Mouse (Mus musculus) bone marrow, adult 2 months (tissue): Measurements from ENCODE around the gene Gm13272. TPM values are rescaled to one million over a fixed set of nuclear protein-coding genes. Genes with fewer than 3 reads are reported as not detected.
"Not testable (repeated sequence)": the region's sequence is repeated elsewhere in the genome, so short reads cannot be mapped to it uniquely, and the experiment has no call there.

Source experiments
- H3K27ac ChIP-seq: fragments of 200-500 bp; 2 replicates; pipeline ENCODE4 v1.5.1; 2012; ENCODE audit warnings: low read depth, mild to moderate bottlenecking, control low read depth, inconsistent platforms, low read length; ENCODE audit not compliant: control insufficient read depth, poor library complexity, insufficient read depth
- H3K4me1 ChIP-seq: fragments of 200-500 bp; 2 replicates; pipeline ENCODE4 v1.6.1; 2011; ENCODE audit warnings: low read length; ENCODE audit not compliant: control insufficient read depth, insufficient read depth
- H3K4me3 ChIP-seq: fragments of 200-500 bp; replicated peaks from 2 replicates; pipeline ENCODE3; 2011; ENCODE audit warnings: mild to moderate bottlenecking, low read depth, low read length, control low read depth; ENCODE audit not compliant: control insufficient read depth
- CTCF ChIP-seq: fragments of 200-500 bp; IDR thresholded peaks from 2 replicates; pipeline ENCODE4 v1.5.1; 2011; ENCODE audit warnings: low read length, control low read depth; ENCODE audit not compliant: control insufficient read depth, insufficient read depth
- POLR2A ChIP-seq: fragments of 200-500 bp; IDR thresholded peaks from 2 replicates; pipeline ENCODE4 v1.6.1; 2011; ENCODE audit warnings: low read depth, mild to moderate bottlenecking, control low read depth, low read length, borderline replicate concordance; ENCODE audit not compliant: control insufficient read depth
- WGBS: fragments of 180-500 bp; shearing (Covaris S2); methylation state at CpG from one replicate; pipeline ENCODE4 v1.1.7; 2018; 5-methylcytosine and 5-hydroxymethylcytosine counted together
- polyA plus RNA-seq: library from polyadenylated mRNA; stranded (reverse); fragments of >200 nt; gene quantifications from 2 replicates; pipeline ENCODE4 v1.2.4, GENCODE M21; 2011; ENCODE audit warnings: low replicate concordance; ENCODE audit not compliant: missing spikeins, insufficient read depth, insufficient read length

Gm13272 gene
- polyA plus RNA-seq, 1 experiment, result not detected

GRCm38 (mm10) chr4:88822995-88823394, 43.3 kb downstream of the Gm13272 start:
- 28% methylated on average over 4 of the region's 4 CpGs for WGBS
- no peak overlapping the region for H3K27ac ChIP-seq
- no peaks in the 10 kb centered on the region for H3K4me1 ChIP-seq
- H3K4me3 ChIP-seq, result no peak overlapping the region
- no peak for TF ChIP-seq CTCF
- TF ChIP-seq POLR2A, result no peak

DNA sequence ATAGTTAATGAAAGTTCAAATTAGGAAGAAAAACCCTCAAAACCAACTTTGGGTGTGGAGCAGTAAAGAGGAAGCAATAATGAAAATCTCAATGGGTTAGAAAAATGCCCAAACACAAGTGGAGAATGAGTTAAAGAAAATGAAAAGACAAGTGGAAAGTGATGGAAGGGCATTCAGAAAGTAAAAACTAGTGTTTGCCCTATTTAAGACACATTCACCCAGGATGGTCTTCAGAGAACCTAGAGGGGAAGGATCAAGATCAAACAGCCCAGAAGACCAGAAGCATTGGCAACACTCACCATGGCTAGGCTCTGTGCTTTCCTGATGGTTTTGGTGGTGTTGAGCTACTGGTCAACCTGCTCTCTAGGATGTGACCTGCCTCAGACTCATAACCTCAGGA, 47.5 kb downstream of the Gm13272 start, which contains the start of gene Ifna6:
Gene Ifna6 (plus strand): TSS at position 301 of the 400 bp plus-strand sequence.
- H3K27ac ChIP-seq, H3K4me1 ChIP-seq, H3K4me3 ChIP-seq: not testable (repeated sequence)

Other genes starting within 250 kb of the Gm13272 start
- not detected in 2 replicates for gene Ifna15, start 221.6 kb upstream of the Gm13272 start, polyA plus RNA-seq
- not detected in 2 replicates for gene Ifna14, start 208.1 kb upstream of the Gm13272 start, polyA plus RNA-seq
- not detected in 2 replicates for gene Ifna9, start 187.5 kb upstream of the Gm13272 start, polyA plus RNA-seq
- not detected in 2 replicates for gene Ifna12, start 176.5 kb upstream of the Gm13272 start, polyA plus RNA-seq
- gene C87499, start 145.4 kb upstream of the Gm13272 start, polyA plus RNA-seq, result not detected in 2 replicates
- 1.9 TPM in 1 of 2 replicates, not detected in the other for gene Ifna13, start 135.4 kb upstream of the Gm13272 start, polyA plus RNA-seq
- gene Ifna16, start 102.9 kb upstream of the Gm13272 start, polyA plus RNA-seq, result not detected in 2 replicates
- not detected in 2 replicates for gene Ifna2, start 95.9 kb upstream of the Gm13272 start, polyA plus RNA-seq
- not detected in 2 replicates for gene Ifnab, start 88.5 kb upstream of the Gm13272 start, polyA plus RNA-seq
- not detected in 2 replicates for gene Gm26566, start 58.0 kb upstream of the Gm13272 start, polyA plus RNA-seq
- 10.8 and 18.3 TPM in 2 replicates for gene Klhl9, start 57.4 kb upstream of the Gm13272 start, polyA plus RNA-seq
- gene Gm13271, start 25.0 kb upstream of the Gm13272 start, polyA plus RNA-seq, result not detected in 2 replicates
- gene Gm13283, start 19.7 kb upstream of the Gm13272 start, polyA plus RNA-seq, result not detected in 2 replicates
- not detected in 2 replicates for gene Gm13290, start 6.0 kb upstream of the Gm13272 start, polyA plus RNA-seq
- not detected in 2 replicates for gene Gm13289, start 2.9 kb upstream of the Gm13272 start, polyA plus RNA-seq
- gene Ifnz, start 2.3 kb downstream of the Gm13272 start, polyA plus RNA-seq, result not detected in 2 replicates
- gene Gm13276, start 5.9 kb downstream of the Gm13272 start, polyA plus RNA-seq, result not detected in 2 replicates
- gene Gm13277, start 8.8 kb downstream of the Gm13272 start, polyA plus RNA-seq, result not detected in 2 replicates
- not detected in 2 replicates for gene Gm13278, start 11.7 kb downstream of the Gm13272 start, polyA plus RNA-seq
- not detected in 2 replicates for gene Gm13275, start 14.6 kb downstream of the Gm13272 start, polyA plus RNA-seq
- not detected in 2 replicates for gene Gm13279, start 17.5 kb downstream of the Gm13272 start, polyA plus RNA-seq
- gene Gm13285, start 19.8 kb downstream of the Gm13272 start, polyA plus RNA-seq, result not detected in 2 replicates
- gene Gm13287, start 23.4 kb downstream of the Gm13272 start, polyA plus RNA-seq, result not detected in 2 replicates
- gene Gm13288, start 25.7 kb downstream of the Gm13272 start, polyA plus RNA-seq, result not detected in 2 replicates
- gene Ifna7, start 36.4 kb downstream of the Gm13272 start, polyA plus RNA-seq, result not detected in 2 replicates
- not detected in 2 replicates for gene Ifna11, start 40.1 kb downstream of the Gm13272 start, polyA plus RNA-seq
- gene Ifna6, start 47.6 kb downstream of the Gm13272 start, polyA plus RNA-seq, result not detected in 2 replicates
- not detected in 2 replicates for gene Ifna5, start 55.7 kb downstream of the Gm13272 start, polyA plus RNA-seq
- gene Ifna4, start 62.0 kb downstream of the Gm13272 start, polyA plus RNA-seq, result not detected in 2 replicates
- gene Ifna1, start 70.2 kb downstream of the Gm13272 start, polyA plus RNA-seq, result not detected in 2 replicates
- not detected in 2 replicates for gene Ifne, start 100.4 kb downstream of the Gm13272 start, polyA plus RNA-seq